Mouse (Mus musculus) right cerebral cortex, postnatal 4 days (tissue): ENCODE measurements around the gene Ncoa1.
"Not testable (repeated sequence)": the region's sequence is repeated elsewhere in the genome, so short reads cannot be mapped to it uniquely, and the experiment has no call there.

Experiments
- DNase-seq: peaks from one replicate; pipeline ENCODE4 v3.0.0-alpha.2; 2022

The Ncoa1 gene

GRCm38 (mm10) chr12:4392074-4392473, 84.9 kb downstream of the Ncoa1 start:
- no peak for DNase-seq

DNA sequence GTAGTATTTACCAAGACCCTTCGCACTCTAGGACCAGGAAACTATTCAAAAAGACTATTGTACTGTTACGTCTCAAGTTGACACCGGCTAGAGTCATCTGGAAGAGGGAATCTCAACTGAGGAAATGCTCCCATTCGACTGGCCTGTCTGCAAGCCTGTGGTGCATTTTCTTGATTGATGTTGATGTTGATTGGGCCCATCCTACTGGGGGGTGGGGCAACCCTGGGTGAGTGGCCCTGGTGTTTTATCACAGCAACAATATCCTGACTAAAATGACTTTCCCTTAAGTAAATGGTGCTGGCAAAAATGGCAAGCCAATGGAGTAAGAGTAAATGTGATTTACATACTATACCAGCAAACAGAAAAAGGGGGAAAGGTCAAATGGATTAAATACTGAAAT, 85.7 kb downstream of the Ncoa1 start:
- DNase-seq, result no peak

- DNase-seq, result no peak
Measured at GRCm38 (mm10) chr12:4390721-4391120, 86.3 kb downstream of the Ncoa1 start.

DNA sequence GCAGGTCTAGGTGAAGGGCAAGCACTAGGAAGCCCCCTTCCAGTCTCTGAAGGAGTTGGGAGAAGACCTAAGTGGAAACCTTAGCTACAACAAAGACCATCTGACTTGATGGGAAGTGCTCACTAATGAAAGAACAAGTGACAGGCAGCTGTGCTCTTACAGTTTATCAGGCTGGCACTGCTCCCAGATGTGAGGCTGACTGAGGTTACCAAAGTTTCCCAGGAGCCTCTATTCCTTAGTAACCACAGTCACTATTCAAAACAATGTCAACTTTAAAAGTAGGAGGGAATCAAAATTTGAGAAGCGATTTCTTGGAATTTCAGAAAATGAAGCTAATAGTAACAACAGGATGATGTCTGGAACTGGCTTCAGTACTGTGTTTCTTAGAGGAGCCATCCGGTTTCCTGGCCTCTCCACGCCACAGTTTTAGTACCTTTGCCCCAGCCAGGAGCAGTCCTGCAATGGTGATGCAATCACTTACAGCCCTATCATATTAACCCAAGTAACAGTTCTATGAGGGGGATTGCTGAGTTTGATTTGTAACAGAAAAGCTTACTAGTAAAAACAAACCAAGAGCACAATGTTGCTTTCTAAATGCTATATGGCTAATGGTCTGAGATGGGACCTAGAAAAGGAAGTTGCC, 90.8 kb downstream of the Ncoa1 start:
- DNase-seq, result no peak

GRCm38 (mm10) chr12:4383061-4383460, 93.9 kb downstream of the Ncoa1 start:
- no peak for DNase-seq

DNA sequence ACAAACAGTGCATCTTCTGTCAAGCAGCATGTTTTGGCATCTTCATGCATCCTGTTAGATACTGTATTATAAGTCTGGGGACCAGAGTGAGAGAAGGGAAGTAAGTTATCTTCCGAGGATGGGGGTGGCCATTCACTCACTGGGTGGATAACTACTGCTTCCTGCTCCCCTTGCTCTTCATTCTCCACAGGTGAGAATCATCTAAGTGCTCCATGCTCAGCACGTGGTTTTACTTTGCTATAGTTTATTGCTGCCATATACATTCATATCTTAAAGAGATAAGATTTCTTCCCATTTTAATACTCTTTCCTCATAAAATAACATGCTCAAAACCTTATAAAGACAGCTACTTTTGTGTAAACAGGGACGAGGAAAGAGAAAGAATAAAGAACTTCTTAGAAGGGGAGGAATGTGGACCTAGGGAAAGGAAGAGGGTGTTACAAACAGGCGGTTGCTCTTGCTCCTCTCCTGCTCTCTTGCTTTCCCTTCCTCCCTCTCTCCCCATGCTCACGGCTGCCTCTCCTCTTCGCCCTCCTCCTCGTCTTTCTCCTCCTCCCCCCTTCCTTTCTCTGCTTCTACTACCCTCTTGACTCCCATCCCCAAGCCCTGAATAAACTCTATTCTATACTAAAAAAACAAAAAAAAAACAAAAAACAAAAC, 97.6 kb downstream of the Ncoa1 start:
- no peak for DNase-seq

DNA sequence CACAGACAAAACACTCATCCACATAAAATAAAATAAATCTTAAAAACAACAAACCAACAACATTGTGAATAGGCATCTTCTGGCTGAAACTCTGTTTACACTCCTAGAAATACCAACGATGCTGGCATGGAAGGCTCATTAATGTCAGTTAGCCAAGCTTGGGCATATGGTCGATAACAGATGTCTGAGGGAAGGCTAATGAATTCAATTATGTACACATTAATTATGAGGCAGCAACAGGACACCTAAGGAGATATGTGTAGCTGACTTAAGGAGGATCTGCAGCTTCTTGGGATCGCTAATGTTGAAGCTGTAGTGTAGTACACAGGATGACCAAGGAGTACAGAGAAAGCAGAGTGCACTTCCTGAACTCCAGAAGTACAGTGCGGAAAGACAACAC, 100.5 kb downstream of the Ncoa1 start:
- DNase-seq, result no peak

DNA sequence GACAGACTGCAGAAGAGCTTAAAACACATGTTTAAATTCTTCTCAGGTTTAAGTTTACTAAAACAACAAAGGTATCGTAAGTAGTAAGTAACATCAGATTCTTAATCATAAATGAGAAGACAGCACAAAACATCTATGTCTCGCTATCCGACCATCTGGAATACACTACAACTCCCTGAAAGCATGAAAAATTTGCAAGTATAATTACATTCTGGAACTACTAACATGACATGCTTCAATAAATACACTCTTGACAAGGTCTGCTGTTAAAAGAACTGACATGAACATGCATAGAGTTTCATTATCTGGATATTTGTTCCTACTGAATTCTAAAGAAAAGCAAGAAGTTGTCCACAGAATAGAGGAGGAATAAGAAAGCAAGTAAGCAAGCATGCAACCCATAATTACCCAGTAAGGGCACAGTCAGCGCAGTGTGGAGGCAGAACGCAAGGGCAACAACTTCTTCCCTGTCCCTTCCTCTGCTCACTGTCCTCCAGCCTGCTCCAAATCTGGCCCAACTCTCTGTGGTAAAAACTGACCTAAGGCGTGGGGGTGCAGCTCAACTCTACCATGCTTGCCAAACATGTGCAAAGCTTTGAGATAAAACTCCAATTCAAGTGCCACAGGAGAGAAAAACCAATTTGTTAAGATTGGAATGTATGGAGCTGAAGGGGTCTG, 102.0 kb downstream of the Ncoa1 start:
- DNase-seq, result no peak

- DNase-seq, result no peak
Measured at GRCm38 (mm10) chr12:4371406-4371805, 105.6 kb downstream of the Ncoa1 start.

DNA sequence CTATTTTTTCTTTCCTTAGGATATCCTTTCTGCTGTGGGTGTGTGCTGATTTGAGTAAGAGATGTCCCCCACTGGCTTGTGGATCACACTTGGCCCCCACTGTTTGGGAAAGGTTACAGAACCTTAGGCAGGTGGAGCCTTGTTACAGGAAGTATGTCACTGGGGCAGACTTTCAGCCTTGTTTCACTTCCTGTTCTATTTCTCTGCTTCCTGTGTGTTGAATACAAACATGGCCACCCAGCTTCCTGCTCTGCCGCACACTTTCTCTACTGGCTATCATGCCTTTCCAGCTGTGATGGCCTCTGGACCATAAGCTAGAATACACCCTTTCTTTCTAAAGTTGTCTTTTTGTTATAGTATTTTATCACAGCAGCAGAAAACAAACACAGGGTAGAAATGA, 111.0 kb downstream of the Ncoa1 start:
- DNase-seq, result no peak

GRCm38 (mm10) chr12:4359475-4359874, 117.5 kb downstream of the Ncoa1 start:
- DNase-seq, result no peak

GRCm38 (mm10) chr12:4358653-4359052, 118.3 kb downstream of the Ncoa1 start:
- DNase-seq, result not testable (repeated sequence)

DNA sequence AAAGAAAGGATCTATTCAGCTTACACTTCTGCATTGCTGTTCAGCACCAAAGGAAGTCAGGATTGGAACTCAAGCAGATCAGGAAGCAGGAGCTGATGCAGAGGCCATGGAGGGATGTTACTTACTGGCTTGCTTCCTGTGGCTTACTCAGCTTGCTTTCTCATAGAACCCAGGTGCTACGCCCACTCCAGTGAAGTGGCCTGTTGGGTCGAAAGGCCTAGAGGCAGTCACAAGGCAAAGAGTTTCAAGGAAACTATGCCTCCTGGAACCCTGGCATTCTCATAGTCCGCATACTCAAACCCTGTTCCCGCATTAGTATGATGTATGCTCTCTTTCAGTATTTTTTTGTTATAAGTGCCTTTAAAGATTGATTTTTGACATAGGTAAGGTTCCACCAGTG, 118.9 kb downstream of the Ncoa1 start:
- DNase-seq, result no peak

DNA sequence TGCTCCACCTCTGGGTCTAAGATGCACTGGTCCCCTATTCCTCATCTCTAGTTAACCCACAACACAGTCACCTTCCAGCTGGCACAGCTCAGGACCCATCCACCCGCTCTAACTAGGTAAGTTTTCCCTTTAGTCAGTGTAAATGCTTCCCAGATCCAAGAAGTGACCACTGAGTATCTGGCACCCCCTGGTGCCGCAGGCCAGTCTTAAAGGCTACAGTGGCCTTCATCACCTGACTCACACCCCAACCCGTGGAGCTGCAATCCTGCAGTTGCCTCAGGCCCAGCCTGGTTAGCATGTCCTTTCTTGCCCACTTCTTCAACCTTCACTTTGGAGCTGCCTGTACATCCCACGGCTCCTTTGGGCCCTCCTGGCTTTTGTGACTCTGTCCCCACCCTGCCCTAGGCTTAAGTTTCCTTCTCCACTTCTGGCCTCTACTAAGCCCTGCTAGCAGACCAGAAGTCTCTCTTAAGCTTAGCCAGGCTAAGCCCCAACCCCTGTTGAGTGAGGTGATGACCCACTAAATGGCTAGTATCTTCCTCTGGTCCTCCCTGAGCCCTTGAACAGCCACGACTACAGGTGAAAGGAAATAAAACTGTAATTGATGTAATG, 120.0 kb downstream of the Ncoa1 start:
- DNase-seq, result no peak

DNA sequence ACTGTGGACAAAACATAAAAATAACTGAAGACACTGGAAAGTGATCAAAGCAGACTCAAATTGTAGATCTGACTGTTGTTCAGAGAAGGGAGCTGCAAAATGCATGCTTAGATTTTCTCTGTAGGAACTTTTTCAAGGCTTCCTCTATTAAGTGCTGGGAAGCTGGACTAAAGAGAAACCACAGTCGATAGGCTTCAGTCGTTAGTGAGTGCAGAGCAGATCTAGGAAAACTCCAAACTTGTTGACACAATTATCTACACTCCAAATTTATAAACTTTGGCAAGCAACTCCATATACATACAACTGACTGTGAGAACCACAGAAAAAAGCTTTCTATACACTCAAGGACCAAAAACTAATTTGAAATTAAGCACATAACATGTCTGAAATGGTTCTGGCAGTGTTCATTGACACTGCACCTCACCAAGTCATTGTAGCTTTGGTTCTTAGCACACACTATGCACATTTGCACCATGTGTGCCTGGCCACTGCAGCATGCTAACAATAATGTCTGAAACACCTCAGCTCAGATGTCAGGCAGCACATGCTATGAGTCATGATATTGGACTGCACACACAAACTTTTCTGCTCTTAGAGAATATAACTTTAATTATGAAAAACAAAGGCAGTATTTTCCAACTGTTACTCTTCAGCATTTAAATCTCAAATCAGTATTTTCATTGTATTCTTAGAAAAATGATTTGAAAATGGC, 121.8 kb downstream of the Ncoa1 start:
- DNase-seq, result no peak

GRCm38 (mm10) chr12:4343216-4343615, 133.8 kb downstream of the Ncoa1 start:
- no peak for DNase-seq

- DNase-seq, result no peak
Measured at GRCm38 (mm10) chr12:4342087-4342486, 134.9 kb downstream of the Ncoa1 start.

GRCm38 (mm10) chr12:4340325-4340924, 136.6 kb downstream of the Ncoa1 start:
- DNase-seq, result no peak

- DNase-seq, result no peak
Measured at GRCm38 (mm10) chr12:4323604-4324003, 153.4 kb downstream of the Ncoa1 start.

DNA sequence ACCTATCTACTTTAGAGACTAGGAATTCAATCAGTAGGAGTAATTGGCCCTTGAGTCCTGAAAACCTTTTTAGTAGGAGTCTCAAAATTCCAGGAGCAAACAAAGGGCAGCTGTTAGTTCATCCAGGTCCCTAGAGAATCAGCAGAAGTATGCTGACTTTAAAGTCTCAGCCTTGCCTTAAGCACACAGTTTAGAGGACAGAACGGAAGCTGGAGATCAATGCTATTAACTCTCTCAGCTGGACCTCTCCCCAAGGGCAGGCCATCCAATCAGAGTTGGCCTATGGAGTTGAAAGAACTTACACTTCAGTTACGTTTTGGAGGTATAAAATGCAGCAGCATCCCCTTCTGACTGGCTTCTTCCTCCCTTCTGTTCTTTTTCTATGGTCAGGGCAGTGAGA, 154.8 kb downstream of the Ncoa1 start:
- no peak for DNase-seq

- DNase-seq, result no peak
Measured at GRCm38 (mm10) chr12:4313824-4314223, 163.2 kb downstream of the Ncoa1 start.

DNA sequence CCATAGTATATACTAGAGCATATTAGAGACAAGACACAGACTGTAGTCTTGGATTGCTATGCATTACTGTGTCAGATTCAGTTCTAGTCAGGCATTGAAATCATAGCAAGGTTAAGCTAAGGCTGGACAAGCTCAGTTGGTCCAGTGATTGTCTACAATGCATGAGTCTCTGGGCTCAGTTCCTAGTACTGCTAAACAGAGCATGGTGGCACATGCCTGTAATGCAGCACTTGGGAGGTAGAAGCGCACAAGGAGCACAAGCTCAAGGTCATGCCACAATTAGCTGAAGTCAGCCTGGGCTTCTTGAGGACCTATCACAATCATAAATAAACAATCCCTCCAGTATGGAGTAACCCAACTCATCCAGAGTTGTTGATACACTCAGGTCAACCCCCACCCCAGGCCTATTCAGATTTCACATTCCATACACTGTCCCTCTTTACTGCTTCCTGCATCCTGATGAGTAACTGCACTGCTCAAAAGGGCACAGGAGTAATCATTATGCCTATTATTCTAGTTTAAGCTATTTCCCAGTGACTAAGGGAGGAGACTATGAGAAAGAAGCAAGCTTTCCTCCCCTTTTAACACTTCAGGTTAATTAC, 170.2 kb downstream of the Ncoa1 start:
- DNase-seq, result no peak
